Mouse (Mus musculus) gastrocnemius, adult 8-10 months (tissue): ENCODE data around the gene Zranb1. TPM values are rescaled to one million over a fixed set of nuclear protein-coding genes. Genes with fewer than 3 reads are reported as not detected.

Source experiments
- DNase-seq, 2 experiments: peaks; one replicate each; pipeline ENCODE4 v3.0.0; 2022; ENCODE audit warnings: low spot score in 2 of 2
- total RNA-seq, 4 experiments: library from RNA; stranded (reverse); gene quantifications; 2 replicates each; pipeline ENCODE4 v1.2.4; 2022

The Zranb1 gene
- total RNA-seq, 4 experiments from 2014 or later: 55.7 to 67.7 (median 59.6) TPM

GRCm38 (mm10) chr7:133035901-133036300 lies 105.0 kb downstream of the Zranb1 start:
- DNase-seq: no peak

Other genes with a start within 250 kb of the Zranb1 start
- 10 to 100 TPM; 17.4 to 31.8 (median 21.1) TPM for gene Fam53b, start 117.3 kb upstream of the Zranb1 start, total RNA-seq
- 1 to 10 TPM; 4.6 to 9.0 (median 5.9) TPM for gene Eef1akmt2, start 78.5 kb upstream of the Zranb1 start, total RNA-seq
- gene Abraxas2, start 71.9 kb upstream of the Zranb1 start, total RNA-seq: 10 to 100 TPM; 21.9 to 24.0 (median 22.7) TPM
- 1 to 10 TPM in 1 of 4 experiments, under 1 TPM in 3; 0.17 to 1.3 (median 0.62) TPM for gene Fgfr2, start 192.2 kb downstream of the Zranb1 start, total RNA-seq
- 10 to 100 TPM; 15.9 to 19.6 (median 18.1) TPM for gene Ctbp2, start 193.2 kb downstream of the Zranb1 start, total RNA-seq